Mouse (Mus musculus) cerebellum, adult 9-10 months (tissue): ENCODE data around the gene Smarcad1.
"Not testable (repeated sequence)": the region's sequence is repeated elsewhere in the genome, so short reads cannot be mapped to it uniquely, and the experiment has no call there.

Source experiments
- DNase-seq: peaks from one replicate; pipeline ENCODE4 v3.0.0; 2022

The Smarcad1 gene

GRCm38 (mm10) chr6:65042491-65043171, at the start of gene Smarcad1:
Smarcad1 (plus strand) TSS chr6:65042583.
- peak; percentile 95 for DNase-seq

GRCm38 (mm10) chr6:64996824-64997421, 45.5 kb upstream of the Smarcad1 start:
- DNase-seq: no peak

- no peak for DNase-seq
These were observed 44.6 kb upstream of the Smarcad1 start for GRCm38 (mm10) chr6:64997805-64998204.

- not testable (repeated sequence) for DNase-seq
These were observed 41.6 kb upstream of the Smarcad1 start for GRCm38 (mm10) chr6:65000757-65001156.

- DNase-seq: no peak
These were observed 40.2 kb upstream of the Smarcad1 start for GRCm38 (mm10) chr6:65002196-65002595.

- no peak for DNase-seq
These were observed 33.5 kb upstream of the Smarcad1 start for GRCm38 (mm10) chr6:65008836-65009235.

GRCm38 (mm10) chr6:65011444-65011990, 30.9 kb upstream of the Smarcad1 start:
- DNase-seq: no peak

GRCm38 (mm10) chr6:65012142-65012541, 30.2 kb upstream of the Smarcad1 start:
- DNase-seq: no peak

- no peak for DNase-seq
These were observed 24.8 kb upstream of the Smarcad1 start for GRCm38 (mm10) chr6:65017566-65017965.

GRCm38 (mm10) chr6:65018966-65019365, 23.4 kb upstream of the Smarcad1 start:
- DNase-seq: not testable (repeated sequence)

- no peak for DNase-seq
These were observed 20.5 kb upstream of the Smarcad1 start for GRCm38 (mm10) chr6:65021883-65022282.

- no peak for DNase-seq
These were observed 19.3 kb upstream of the Smarcad1 start for GRCm38 (mm10) chr6:65023053-65023452.

- no peak for DNase-seq
These were observed 17.7 kb upstream of the Smarcad1 start for GRCm38 (mm10) chr6:65024668-65025067.

- DNase-seq: no peak
These were observed 17.3 kb upstream of the Smarcad1 start for GRCm38 (mm10) chr6:65025130-65025529.

GRCm38 (mm10) chr6:65034661-65035060, 7.7 kb upstream of the Smarcad1 start:
- DNase-seq: no peak

- no peak for DNase-seq
These were observed 6.9 kb upstream of the Smarcad1 start for GRCm38 (mm10) chr6:65035469-65035868.

GRCm38 (mm10) chr6:65041932-65042331, 451 bp upstream of the Smarcad1 start:
- DNase-seq: no peak

GRCm38 (mm10) chr6:65043241-65043640, 858 bp downstream of the Smarcad1 start:
- no peak for DNase-seq

GRCm38 (mm10) chr6:65049100-65049499, 6.7 kb downstream of the Smarcad1 start:
- no peak for DNase-seq

GRCm38 (mm10) chr6:65056620-65057019, 14.2 kb downstream of the Smarcad1 start:
- DNase-seq: no peak

- not testable (repeated sequence) for DNase-seq
These were observed 14.8 kb downstream of the Smarcad1 start for GRCm38 (mm10) chr6:65057137-65057536.

- DNase-seq: no peak
These were observed 18.7 kb downstream of the Smarcad1 start for GRCm38 (mm10) chr6:65061049-65061448.

- DNase-seq: peak; percentile 9
These were observed 32.8 kb downstream of the Smarcad1 start for GRCm38 (mm10) chr6:65075201-65075600.

- DNase-seq: no peak
These were observed 36.8 kb downstream of the Smarcad1 start for GRCm38 (mm10) chr6:65079139-65079538.
